Comparison of ENCODE assay signal across 19 mouse cellular contexts in the genomic region with DNA sequence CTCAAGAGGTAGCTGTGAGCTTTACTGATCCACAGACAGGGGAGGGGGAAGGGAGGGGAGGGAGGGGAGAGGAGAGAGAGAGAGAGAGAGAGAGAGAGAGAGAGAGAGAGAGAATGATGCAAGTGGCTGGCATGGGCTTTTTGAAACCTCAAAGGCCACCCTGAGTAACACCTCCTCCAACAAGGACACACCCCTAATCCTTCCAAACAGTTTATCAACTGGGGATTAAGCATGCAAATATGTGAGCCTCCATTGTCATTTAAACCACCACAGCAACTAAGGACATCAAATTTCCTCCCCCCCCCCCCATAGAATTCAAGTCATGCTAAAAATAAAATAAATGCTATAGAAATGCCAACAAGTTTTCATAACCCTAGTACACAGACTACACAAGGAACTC.
"Had no signal": no experiment of that assay in that cellular context is flagged by ENCODE, and none has a peak within 500 bp of the region (broad histone marks: within the 10 kb centered on the region; RNA-seq: fewer than 3 reads in every experiment).

No protein-coding gene starts in this region.

- DNase-seq: liver, postnatal 0 days; lung, embryonic 14.5 days; lung, postnatal 10 days; lung, postnatal 4 days; midbrain, embryonic 14.5 days; retina, postnatal 1 day; right cerebral cortex, adult 18-20 months; right cerebral cortex, postnatal 25 days; right cerebral cortex, postnatal 4 days; spleen, adult 18-20 months; thymus, adult 18-20 months; thymus, postnatal 14 days; thymus, postnatal 36 days had no signal

- H3K36me3 ChIP-seq: midbrain, embryonic 10.5 days; midbrain, embryonic 12.5 days; neural tube, embryonic 13.5 days; neural tube, embryonic 15.5 days had no signal

- H3K27me3 ChIP-seq: midbrain, embryonic 12.5 days; neural tube, embryonic 13.5 days; neural tube, embryonic 15.5 days had no signal

- H3K9ac ChIP-seq: liver, postnatal 0 days; lung, embryonic 14.5 days; midbrain, embryonic 12.5 days; neural tube, embryonic 13.5 days; neural tube, embryonic 15.5 days had no signal

- H3K27ac ChIP-seq: midbrain, embryonic 10.5 days; midbrain, embryonic 12.5 days; neural tube, embryonic 13.5 days; neural tube, embryonic 15.5 days had no signal

- H3K4me1 ChIP-seq: midbrain, embryonic 10.5 days; midbrain, embryonic 12.5 days; neural tube, embryonic 13.5 days had no signal

- ATAC-seq: liver, postnatal 0 days; midbrain, embryonic 16.5 days had no signal

- H3K4me3 ChIP-seq: midbrain, embryonic 10.5 days; midbrain, embryonic 12.5 days; myocyte; neural tube, embryonic 13.5 days; neural tube, embryonic 15.5 days had no signal

- H3K4me2 ChIP-seq: lung, embryonic 14.5 days; midbrain, embryonic 12.5 days; neural tube, embryonic 13.5 days; neural tube, embryonic 15.5 days had no signal

- H3K9me3 ChIP-seq: midbrain, embryonic 10.5 days; midbrain, embryonic 12.5 days; neural tube, embryonic 13.5 days; neural tube, embryonic 15.5 days had no signal
